14 mouse cellular contexts compared by ENCODE assay signal in the genomic region with DNA sequence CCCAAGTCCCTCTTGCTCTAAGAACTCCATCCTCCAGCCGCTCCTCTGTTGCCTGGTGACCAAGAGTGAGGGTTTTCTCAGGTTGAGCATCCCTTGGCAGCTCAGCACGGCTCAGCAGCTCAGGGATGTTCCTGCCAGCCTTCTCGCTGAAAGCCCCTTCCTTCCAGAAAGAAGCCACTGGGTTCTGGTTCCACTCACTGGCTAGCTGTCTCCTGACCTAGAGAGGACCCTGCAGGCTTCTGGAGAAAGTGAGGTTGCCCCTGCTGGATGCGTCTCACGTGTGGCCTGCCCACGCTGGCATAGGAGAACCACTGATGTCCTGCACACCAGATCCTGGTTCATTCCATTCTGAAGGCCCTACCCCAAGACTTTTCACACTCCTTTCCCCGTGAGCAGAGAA. TPM values are rescaled to one million over a fixed set of nuclear protein-coding genes. Genes with fewer than 3 reads are reported as not detected.
A peak's percentile ranks its signal among the peaks of the same experiment; 100 is the strongest.
DNase-seq lines count a peak whose midpoint lies in the region; ATAC-seq and TF ChIP-seq lines count a peak whose summit lies in the region.
"Had no signal": no experiment of that assay in that cellular context is flagged by ENCODE, and none has a peak within 500 bp of the region (broad histone marks: within the 10 kb centered on the region; RNA-seq: fewer than 3 reads in every experiment).

No protein-coding gene starts in this region.

- peaks cover 93% of the 10 kb centered on the region for H3K4me1 ChIP-seq in midbrain, embryonic 10.5 days
- peaks cover 25% of the 10 kb centered on the region; the same call in 1 of the 2 replicates for H3K4me1 ChIP-seq in midbrain, postnatal 0 days (ENCODE audit: insufficient read depth, low read length)
- H3K4me1 ChIP-seq in forebrain, embryonic 16.5 days (replicated peaks; ENCODE audit: control insufficient read depth, insufficient read depth, low read length), result peaks cover 76% of the 10 kb centered on the region
- H3K4me1 ChIP-seq in midbrain, embryonic 11.5 days (ENCODE audit: control insufficient read depth, insufficient read depth, low read length), result peaks cover 83% of the 10 kb centered on the region

- H3K4me2 ChIP-seq in midbrain, postnatal 0 days (ENCODE audit: low read depth, low read length, poor library complexity, severe bottlenecking), result no peak overlapping the region; the same call in 1 of the 2 replicates
- peak overlapping the region; percentile 82 for H3K4me2 ChIP-seq in forebrain, embryonic 16.5 days (ENCODE audit: low read length)
- peak overlapping the region; percentile 72 for H3K4me2 ChIP-seq in midbrain, embryonic 11.5 days

- H3K27me3 ChIP-seq in midbrain, embryonic 10.5 days (ENCODE audit: low read depth, poor library complexity, severe bottlenecking), result peaks cover 55% of the 10 kb centered on the region
- no peaks in the 10 kb centered on the region for H3K27me3 ChIP-seq in midbrain, postnatal 0 days (ENCODE audit: insufficient read depth, low read length)
- no peaks in the 10 kb centered on the region for H3K27me3 ChIP-seq in forebrain, embryonic 16.5 days (replicated peaks; ENCODE audit: control insufficient read depth, insufficient read depth, low read length)
- no peaks in the 10 kb centered on the region for H3K27me3 ChIP-seq in midbrain, embryonic 11.5 days (ENCODE audit: control insufficient read depth, insufficient read depth, low read length)

- peak overlapping the region; percentile 95 for H3K27ac ChIP-seq in midbrain, embryonic 10.5 days (replicated peaks)
- no peak overlapping the region for H3K27ac ChIP-seq in midbrain, postnatal 0 days (ENCODE audit: low read depth, low read length)
- no peak overlapping the region for H3K27ac ChIP-seq in forebrain, embryonic 16.5 days (ENCODE audit: low read length)
- no peak overlapping the region for H3K27ac ChIP-seq in midbrain, embryonic 11.5 days (ENCODE audit: low read depth, low read length)
- H3K27ac ChIP-seq: heart, embryonic 10.5 days had no signal

- no peak overlapping the region for H3K9ac ChIP-seq in midbrain, postnatal 0 days (replicated peaks; ENCODE audit: low read length, poor library complexity, severe bottlenecking)
- H3K9ac ChIP-seq in forebrain, embryonic 16.5 days (replicated peaks; ENCODE audit: low read depth, low read length), result no peak overlapping the region
- H3K9ac ChIP-seq in midbrain, embryonic 11.5 days (ENCODE audit: low read length), result peak overlapping the region; percentile 89; the same call in 1 of the 2 replicates
- H3K9ac ChIP-seq: liver, postnatal 0 days had no signal

- ATAC-seq in midbrain, postnatal 0 days (ENCODE audit: low FRiP score), result no peak
- ATAC-seq in forebrain, embryonic 16.5 days, result no peak
- no peak for ATAC-seq in midbrain, embryonic 11.5 days (ENCODE audit: low FRiP score)
- ATAC-seq: liver, postnatal 0 days had no signal

- H3K4me3 ChIP-seq in midbrain, embryonic 10.5 days, result peak overlapping the region; percentile 59
- H3K4me3 ChIP-seq in midbrain, postnatal 0 days (ENCODE audit: low read depth, low read length), result no peak overlapping the region
- H3K4me3 ChIP-seq in forebrain, embryonic 16.5 days (replicated peaks; ENCODE audit: low read length), result no peak overlapping the region
- H3K4me3 ChIP-seq in midbrain, embryonic 11.5 days (ENCODE audit: low read depth, low read length), result peak overlapping the region; percentile 43
- H3K4me3 ChIP-seq: heart, embryonic 10.5 days had no signal

- WGBS in midbrain, embryonic 10.5 days, result 85% methylated on average over 7 of the region's 7 CpGs
- WGBS in midbrain, postnatal 0 days, result 73% methylated on average over 7 of the region's 7 CpGs
- 89% methylated on average over 7 of the region's 7 CpGs for WGBS in forebrain, embryonic 16.5 days
- WGBS in midbrain, embryonic 11.5 days, result 82% methylated on average over 7 of the region's 7 CpGs

- TF ChIP-seq CTCF in midbrain, postnatal 0 days (IDR thresholded peaks at IDR 0.05), result no peak

- intact Hi-C loops in left cerebral cortex, postnatal 25 days (cut with DNase I), result no loop called here

- no peaks in the 10 kb centered on the region for H3K9me3 ChIP-seq in midbrain, embryonic 10.5 days (replicated peaks)
- no peaks in the 10 kb centered on the region for H3K9me3 ChIP-seq in midbrain, postnatal 0 days (ENCODE audit: low read length)
- no peaks in the 10 kb centered on the region for H3K9me3 ChIP-seq in forebrain, embryonic 16.5 days (ENCODE audit: control insufficient read depth, low read length)
- H3K9me3 ChIP-seq in midbrain, embryonic 11.5 days (ENCODE audit: control insufficient read depth, low read length), result no peaks in the 10 kb centered on the region
- H3K9me3 ChIP-seq: G1E; heart, embryonic 10.5 days had no signal

- peaks cover 35% of the 10 kb centered on the region for H3K36me3 ChIP-seq in midbrain, embryonic 10.5 days
- H3K36me3 ChIP-seq in midbrain, postnatal 0 days (ENCODE audit: insufficient read depth, low read length), result no peaks in the 10 kb centered on the region
- no peaks in the 10 kb centered on the region for H3K36me3 ChIP-seq in forebrain, embryonic 16.5 days (ENCODE audit: control insufficient read depth, insufficient read depth)
- peaks cover 6% of the 10 kb centered on the region for H3K36me3 ChIP-seq in midbrain, embryonic 11.5 days (ENCODE audit: control insufficient read depth, insufficient read depth, low read length)

- no peak for DNase-seq in midbrain, embryonic 10.5 days (ENCODE audit: low spot score)
- DNase-seq in midbrain, postnatal 0 days (ENCODE audit: low spot score), result no peak
- no peak for DNase-seq in midbrain, embryonic 11.5 days (ENCODE audit: low spot score, missing footprints)
- no peak for DNase-seq in left cerebral cortex, adult 18-20 months (ENCODE audit: low spot score in 2 of 2)
- no peak for DNase-seq in cerebellum, postnatal 14 days
- DNase-seq in left cerebral cortex, postnatal 25 days (ENCODE audit: low spot score in 2 of 2), result no peak
- DNase-seq: cerebellum, adult 11 months; heart, postnatal 36 days; layer of hippocampus, postnatal 36 days; liver, postnatal 0 days had no signal

RNA-seq across cellular contexts. Expression of gene Fam110a, which starts 11.0 kb away (rescaled TPM):
- 79.8 and 108 TPM in 2 replicates for polyA plus RNA-seq in midbrain, embryonic 10.5 days (2016; fragmentation: Nextera tagmentation; extraction: Ambion mirVana)
- total RNA-seq in midbrain, postnatal 0 days (2014; rRNA removed), result 25.9 and 28.7 TPM in 2 replicates
- 36.1 and 43.5 TPM in 2 replicates for polyA plus RNA-seq in midbrain, postnatal 0 days (2015; fragmentation: Nextera tagmentation; extraction: Ambion mirVana)
- polyA plus RNA-seq in forebrain, embryonic 16.5 days (2015; fragmentation: Nextera tagmentation; extraction: Ambion mirVana), result 66.5 and 69.2 TPM in 2 replicates
- polyA plus RNA-seq in midbrain, embryonic 11.5 days (2014; fragmentation: Nextera tagmentation; extraction: Ambion mirVana), result 85.9 and 96.4 TPM in 2 replicates
- 1 to 10 TPM; 7.4 to 7.6 TPM for total RNA-seq in left cerebral cortex, adult 18-20 months (2021)
- 1 to 10 TPM; 6.6 to 8.4 TPM for total RNA-seq in left cerebral cortex, postnatal 25 days (2021)

RNA-seq across cellular contexts. Expression of gene Slc52a3, which starts 27.3 kb away (rescaled TPM):
- polyA plus RNA-seq in midbrain, embryonic 10.5 days (2016; fragmentation: Nextera tagmentation; extraction: Ambion mirVana), result 0.81 and 0.87 TPM in 2 replicates
- total RNA-seq in midbrain, postnatal 0 days (2014; rRNA removed), result 2.6 and 3.5 TPM in 2 replicates
- 2.2 and 2.6 TPM in 2 replicates for polyA plus RNA-seq in midbrain, postnatal 0 days (2015; fragmentation: Nextera tagmentation; extraction: Ambion mirVana)
- polyA plus RNA-seq in forebrain, embryonic 16.5 days (2015; fragmentation: Nextera tagmentation; extraction: Ambion mirVana), result 1.5 and 1.9 TPM in 2 replicates
- 0.64 and 0.88 TPM in 2 replicates for polyA plus RNA-seq in midbrain, embryonic 11.5 days (2014; fragmentation: Nextera tagmentation; extraction: Ambion mirVana)
- total RNA-seq in left cerebral cortex, adult 18-20 months (2021), result 1 to 10 TPM; 2.1 to 2.8 TPM
- total RNA-seq in left cerebral cortex, postnatal 25 days (2021), result 1 to 10 TPM; 4.0 to 4.1 TPM

RNA-seq across cellular contexts. Expression of gene Angpt4, which starts 58.0 kb away (rescaled TPM):
- 0.06 and 0.32 TPM in 2 replicates for polyA plus RNA-seq in midbrain, embryonic 10.5 days (2016; fragmentation: Nextera tagmentation; extraction: Ambion mirVana)
- 0.24 and 0.38 TPM in 2 replicates for total RNA-seq in midbrain, postnatal 0 days (2014; rRNA removed)
- 0.09 and 0.25 TPM in 2 replicates for polyA plus RNA-seq in midbrain, postnatal 0 days (2015; fragmentation: Nextera tagmentation; extraction: Ambion mirVana)
- 0.10 and 0.14 TPM in 2 replicates for polyA plus RNA-seq in forebrain, embryonic 16.5 days (2015; fragmentation: Nextera tagmentation; extraction: Ambion mirVana)
- polyA plus RNA-seq in midbrain, embryonic 11.5 days (2014; fragmentation: Nextera tagmentation; extraction: Ambion mirVana), result 0.12 and 0.37 TPM in 2 replicates
- total RNA-seq in left cerebral cortex, adult 18-20 months (2021), result not detected
- under 1 TPM; 0.14 to 0.37 TPM for total RNA-seq in left cerebral cortex, postnatal 25 days (2021)
- total RNA-seq: common myeloid progenitor, adult 5-6 weeks; G1E had no signal
- polyA plus RNA-seq: G1E had no signal

Comparison
In these comparisons a context has a peak if more than half of its experiments do, and no peak if none do; other contexts are left out.
1. H3K4me3 ChIP-seq: peak in midbrain, embryonic 10.5 days (single experiment) and midbrain, embryonic 11.5 days (single experiment); none in midbrain, postnatal 0 days (single experiment) and forebrain, embryonic 16.5 days (single experiment).